Mouse (Mus musculus): ENCODE measurements around the gene Sept3.

GRCm38 (mm10) chr15:82236565-82236964 lies 38.1 kb upstream of the Sept3 start:
- no peak for TF ChIP-seq POLR2A (IDR thresholded peaks at IDR 0.05; ENCODE audit: insufficient read depth, low read depth, low read length)
- TF ChIP-seq CTCF (IDR thresholded peaks at IDR 0.05; ENCODE audit: insufficient read depth, low read depth, low read length), result peak; percentile 91

All from olfactory bulb, adult 2 months (tissue).